ENCODE assay signal across 8 mouse cellular contexts in genomic region chr17:33684671-33685231, GRCm38 (mm10). TPM values are rescaled to one million over a fixed set of nuclear protein-coding genes. Genes with fewer than 3 reads are reported as not detected.
DNase-seq lines count a peak whose midpoint lies in the region; ATAC-seq lines count a peak whose summit lies in the region.

No protein-coding gene starts in this region.

- no peaks in the 10 kb centered on the region for H3K36me3 ChIP-seq in hindbrain, embryonic 12.5 days

- H3K27me3 ChIP-seq in hindbrain, embryonic 12.5 days: no peaks in the 10 kb centered on the region

- no peaks in the 10 kb centered on the region for H3K9me3 ChIP-seq in hindbrain, embryonic 12.5 days (replicated peaks)

- peak overlapping the region; percentile 92 for H3K27ac ChIP-seq in hindbrain, embryonic 12.5 days

- WGBS in hindbrain, embryonic 12.5 days: under 1% methylated on average over 41 of the region's 44 CpGs

- H3K9ac ChIP-seq in hindbrain, embryonic 12.5 days: peak overlapping the region; percentile 83

- H3K4me2 ChIP-seq in hindbrain, embryonic 12.5 days (replicated peaks): peak overlapping the region; percentile 96

- peak overlapping the region; percentile 78 for H3K4me3 ChIP-seq in hindbrain, embryonic 12.5 days

- ATAC-seq in frontal cortex, adult (ENCODE audit: low TSS enrichment): peak; percentile 76
- peak; percentile 91 for ATAC-seq in hindbrain, embryonic 12.5 days (ENCODE audit: low FRiP score)

- peaks cover 36% of the 10 kb centered on the region for H3K4me1 ChIP-seq in hindbrain, embryonic 12.5 days

- DNase-seq in Muller cell, postnatal 12 days (ENCODE audit: inconsistent ontology term): peak; percentile 73
- DNase-seq in cerebellum, adult 18-20 months: peak; percentile 58 to 69
- DNase-seq in layer of hippocampus, postnatal 25 days (ENCODE audit: extremely low spot score in 1 of 2, low spot score in 1 of 2): peak; percentile 46 to 74
- peak; percentile 64 for DNase-seq in lung, postnatal 14 days
- peak; percentile 78 for DNase-seq in right cerebral cortex, adult 18-20 months
- peak; percentile 62 for DNase-seq in urinary bladder, postnatal 14 days (ENCODE audit: low spot score)

RNA-seq across cellular contexts. Expression of gene Hnrnpm, which starts 1.9 kb away (rescaled TPM):
- 390 and 450 TPM in 2 replicates for polyA plus RNA-seq in hindbrain, embryonic 12.5 days (2016; fragmentation: Nextera tagmentation; extraction: Ambion mirVana)
- 100 to 1,000 TPM; 129 to 152 TPM for total RNA-seq in layer of hippocampus, postnatal 25 days (2021)

RNA-seq across cellular contexts. Expression of gene March2, which starts 33.7 kb away (rescaled TPM):
- polyA plus RNA-seq in hindbrain, embryonic 12.5 days (2016; fragmentation: Nextera tagmentation; extraction: Ambion mirVana): 53.4 and 54.6 TPM in 2 replicates
- total RNA-seq in layer of hippocampus, postnatal 25 days (2021): 10 to 100 TPM; 80.9 to 84.4 TPM

RNA-seq across cellular contexts. Expression of gene Pram1, which starts 46.9 kb away (rescaled TPM):
- polyA plus RNA-seq in hindbrain, embryonic 12.5 days (2016; fragmentation: Nextera tagmentation; extraction: Ambion mirVana): 0.45 and 1.0 TPM in 2 replicates
- total RNA-seq in layer of hippocampus, postnatal 25 days (2021): under 1 TPM in 1 of 2 experiments, not detected in 1; 0.27 TPM

RNA-seq across cellular contexts. Expression of gene Zfp414, which starts 55.9 kb away (rescaled TPM):
- 47.6 and 48.1 TPM in 2 replicates for polyA plus RNA-seq in hindbrain, embryonic 12.5 days (2016; fragmentation: Nextera tagmentation; extraction: Ambion mirVana)
- total RNA-seq in layer of hippocampus, postnatal 25 days (2021): 10 to 100 TPM; 42.8 to 52.2 TPM

Comparison
In these comparisons a context has a peak if more than half of its experiments do, and no peak if none do; other contexts are left out.
1. Peak in every context shown above with its lines: DNase-seq, ATAC-seq, H3K4me3 ChIP-seq and H3K27ac ChIP-seq.